30 mouse cellular contexts compared by ENCODE assay signal in genomic region chr12:110965500-110965899, GRCm38 (mm10). TPM values are rescaled to one million over a fixed set of nuclear protein-coding genes. Genes with fewer than 3 reads are reported as not detected.
DNase-seq lines count a peak whose midpoint lies in the region; ATAC-seq and TF ChIP-seq lines count a peak whose summit lies in the region.
"Had no signal": no experiment of that assay in that cellular context is flagged by ENCODE, and none has a peak within 500 bp of the region (broad histone marks: within the 10 kb centered on the region; RNA-seq: fewer than 3 reads in every experiment).

No protein-coding gene starts in this region.

- no peaks in the 10 kb centered on the region for H3K27me3 ChIP-seq in limb, embryonic 14.5 days (ENCODE audit: control insufficient read depth, insufficient read depth, low read length)
- H3K27me3 ChIP-seq in limb, embryonic 10.5 days (ENCODE audit: low read depth, poor library complexity, severe bottlenecking): no peaks in the 10 kb centered on the region
- no peaks in the 10 kb centered on the region for H3K27me3 ChIP-seq in liver, embryonic 14.5 days (ENCODE audit: control insufficient read depth, insufficient read depth, low read length)
- no peaks in the 10 kb centered on the region for H3K27me3 ChIP-seq in liver, embryonic 16.5 days (ENCODE audit: control insufficient read depth, insufficient read depth, low read depth, low read length)
- H3K27me3 ChIP-seq in midbrain, embryonic 14.5 days (ENCODE audit: control insufficient read depth, insufficient read depth, low read length): no peaks in the 10 kb centered on the region
- H3K27me3 ChIP-seq: embryonic facial prominence, embryonic 13.5 days; forebrain, embryonic 13.5 days; heart, embryonic 15.5 days; hindbrain, embryonic 13.5 days had no signal

- ATAC-seq in limb, embryonic 14.5 days (ENCODE audit: low FRiP score, low read depth): no peak
- ATAC-seq in liver, embryonic 14.5 days (ENCODE audit: insufficient read depth): peak; percentile 44; the same call in 1 of the 2 replicates
- peak; percentile 62 for ATAC-seq in liver, embryonic 16.5 days (ENCODE audit: low read depth)
- ATAC-seq in midbrain, embryonic 14.5 days (ENCODE audit: low FRiP score, low TSS enrichment): no peak
- ATAC-seq: forebrain, embryonic 13.5 days; forebrain, embryonic 16.5 days; hindbrain, embryonic 16.5 days had no signal

- H3K4me2 ChIP-seq in limb, embryonic 14.5 days (replicated peaks; ENCODE audit: low read depth, low read length, severe bottlenecking): no peak overlapping the region
- H3K4me2 ChIP-seq in liver, embryonic 14.5 days (ENCODE audit: low read depth): no peak overlapping the region
- H3K4me2 ChIP-seq in liver, embryonic 16.5 days (ENCODE audit: low read depth, low read length): no peak overlapping the region
- no peak overlapping the region for H3K4me2 ChIP-seq in midbrain, embryonic 14.5 days (ENCODE audit: low read length)
- H3K4me2 ChIP-seq: embryonic facial prominence, embryonic 13.5 days; forebrain, embryonic 13.5 days; heart, embryonic 11.5 days; heart, embryonic 15.5 days; hindbrain, embryonic 13.5 days had no signal

- DNase-seq in limb, embryonic 14.5 days (ENCODE audit: low spot score): no peak
- DNase-seq in limb, embryonic 10.5 days (ENCODE audit: low spot score): no peak
- no peak for DNase-seq in liver, embryonic 14.5 days (ENCODE audit: low read depth in 3 of 3, low spot score in 3 of 3)
- no peak for DNase-seq in liver
- DNase-seq in cerebellum, postnatal 25 days: no peak
- DNase-seq in thymus, postnatal 10 days (ENCODE audit: low spot score in 2 of 2): no peak
- no peak for DNase-seq in midbrain, embryonic 14.5 days
- DNase-seq: adrenal gland, adult 2 months; adrenal gland, postnatal 14 days; cerebellum, adult 11 months; cerebellum, adult 2 months; cerebellum, adult 9-11 months; cerebellum, postnatal 36 days; embryo, embryonic 11 days; gastrocnemius, postnatal 10 days; gastrocnemius, postnatal 36 days; heart, postnatal 10 days; heart, postnatal 36 days had no signal

- H3K4me1 ChIP-seq in limb, embryonic 14.5 days (ENCODE audit: control insufficient read depth, insufficient read depth, low read length): no peaks in the 10 kb centered on the region
- H3K4me1 ChIP-seq in limb, embryonic 10.5 days: no peaks in the 10 kb centered on the region
- peaks cover 23 to 25% of the 10 kb centered on the region in 2 experiments for H3K4me1 ChIP-seq in liver, embryonic 14.5 days (replicated peaks; ENCODE audit: control insufficient read depth in 2 of 2, insufficient read depth in 2 of 2, low read length in 1 of 2)
- peaks cover 30% of the 10 kb centered on the region for H3K4me1 ChIP-seq in liver, embryonic 16.5 days (ENCODE audit: control insufficient read depth, low read depth, low read length)
- no peaks in the 10 kb centered on the region for H3K4me1 ChIP-seq in midbrain, embryonic 14.5 days (ENCODE audit: control insufficient read depth, insufficient read depth, low read length)
- H3K4me1 ChIP-seq: embryonic facial prominence, embryonic 13.5 days; forebrain, embryonic 10.5 days; hindbrain, embryonic 10.5 days; hindbrain, embryonic 13.5 days had no signal

- TF ChIP-seq POLR2A in limb, embryonic 14.5 days (IDR thresholded peaks at IDR 0.05; ENCODE audit: borderline replicate concordance, extremely low read depth, insufficient read depth, insufficient read length): no peak

- TF ChIP-seq EP300 in liver, embryonic 14.5 days (IDR thresholded peaks at IDR 0.05; ENCODE audit: low read depth): no peak

- H3K9ac ChIP-seq in limb, embryonic 14.5 days (ENCODE audit: low read depth, low read length, severe bottlenecking): 0 out of 2 replicates have a peak overlapping the region, but pooled peaks have one; percentile 6
- no peak overlapping the region; the same call in 1 of the 2 replicates for H3K9ac ChIP-seq in liver, embryonic 14.5 days (replicated peaks)
- H3K9ac ChIP-seq in liver, embryonic 16.5 days (ENCODE audit: low read depth, low read length): no peak overlapping the region
- H3K9ac ChIP-seq in midbrain, embryonic 14.5 days (replicated peaks; ENCODE audit: low read length): no peak overlapping the region
- H3K9ac ChIP-seq: embryonic facial prominence, embryonic 13.5 days; forebrain, embryonic 13.5 days; heart, embryonic 15.5 days; hindbrain, embryonic 13.5 days had no signal

- WGBS in limb, embryonic 14.5 days: 56% methylated on average over 3 of the region's 3 CpGs
- 89% methylated on average over 3 of the region's 3 CpGs for WGBS in limb, embryonic 10.5 days
- WGBS in liver, embryonic 14.5 days (ENCODE audit: insufficient replicate concordance): 50% methylated on average over 3 of the region's 3 CpGs
- 41% methylated on average over 3 of the region's 3 CpGs for WGBS in liver, embryonic 16.5 days (ENCODE audit: insufficient replicate concordance)
- 83% methylated on average over 3 of the region's 3 CpGs for WGBS in midbrain, embryonic 14.5 days

- TF ChIP-seq CTCF in liver, embryonic 14.5 days (IDR thresholded peaks at IDR 0.05; ENCODE audit: low read depth): no peak

- no peak overlapping the region for H3K27ac ChIP-seq in limb, embryonic 14.5 days (replicated peaks; ENCODE audit: low read depth, low read length)
- H3K27ac ChIP-seq in limb, embryonic 10.5 days: no peak overlapping the region
- peak overlapping the region; percentile 70 for H3K27ac ChIP-seq in liver, embryonic 14.5 days
- peak overlapping the region; percentile 73 for H3K27ac ChIP-seq in liver, embryonic 16.5 days (ENCODE audit: low read length)
- no peak overlapping the region for H3K27ac ChIP-seq in midbrain, embryonic 14.5 days (replicated peaks; ENCODE audit: low read depth, low read length)
- H3K27ac ChIP-seq: embryonic facial prominence, embryonic 10.5 days; embryonic facial prominence, embryonic 13.5 days; forebrain, embryonic 10.5 days; forebrain, embryonic 13.5 days; heart, embryonic 15.5 days; hindbrain, embryonic 10.5 days; hindbrain, embryonic 13.5 days had no signal

- no peaks in the 10 kb centered on the region for H3K9me3 ChIP-seq in limb, embryonic 14.5 days (ENCODE audit: control insufficient read depth, low read length)
- H3K9me3 ChIP-seq in limb, embryonic 10.5 days (replicated peaks): no peaks in the 10 kb centered on the region
- H3K9me3 ChIP-seq in liver, embryonic 14.5 days (ENCODE audit: control insufficient read depth, low read length): no peaks in the 10 kb centered on the region
- H3K9me3 ChIP-seq in liver, embryonic 16.5 days (replicated peaks; ENCODE audit: control insufficient read depth, low read length): no peaks in the 10 kb centered on the region
- H3K9me3 ChIP-seq in midbrain, embryonic 14.5 days (ENCODE audit: control insufficient read depth, low read length): no peaks in the 10 kb centered on the region
- H3K9me3 ChIP-seq: embryonic facial prominence, embryonic 10.5 days; embryonic facial prominence, embryonic 13.5 days; forebrain, embryonic 10.5 days; forebrain, embryonic 13.5 days; G1E; heart, embryonic 15.5 days; hindbrain, embryonic 10.5 days; hindbrain, embryonic 13.5 days had no signal

- no peak overlapping the region for H3K4me3 ChIP-seq in limb, embryonic 14.5 days (replicated peaks; ENCODE audit: low read length)
- no peak overlapping the region for H3K4me3 ChIP-seq in limb, embryonic 10.5 days
- H3K4me3 ChIP-seq in liver, embryonic 14.5 days (ENCODE audit: insufficient read depth in 1 of 2, low read depth in 2 of 2, low read length in 2 of 2): no peak overlapping the region
- no peak overlapping the region for H3K4me3 ChIP-seq in liver, embryonic 16.5 days (ENCODE audit: low read depth, low read length)
- no peak overlapping the region for H3K4me3 ChIP-seq in midbrain, embryonic 14.5 days (replicated peaks; ENCODE audit: low read depth, low read length)
- H3K4me3 ChIP-seq: embryonic facial prominence, embryonic 10.5 days; embryonic facial prominence, embryonic 13.5 days; forebrain, embryonic 10.5 days; forebrain, embryonic 13.5 days; heart, embryonic 15.5 days; hindbrain, embryonic 10.5 days; hindbrain, embryonic 13.5 days had no signal

- peaks cover 30% of the 10 kb centered on the region for H3K36me3 ChIP-seq in limb, embryonic 14.5 days (ENCODE audit: control insufficient read depth, insufficient read depth, low read length)
- H3K36me3 ChIP-seq in limb, embryonic 10.5 days: peaks cover 48% of the 10 kb centered on the region
- H3K36me3 ChIP-seq in liver, embryonic 14.5 days (replicated peaks; ENCODE audit: control insufficient read depth, insufficient read depth, low read depth): peaks cover 15% of the 10 kb centered on the region
- H3K36me3 ChIP-seq in liver, embryonic 16.5 days (ENCODE audit: control insufficient read depth, insufficient read depth): peaks cover 16% of the 10 kb centered on the region
- H3K36me3 ChIP-seq in midbrain, embryonic 14.5 days (ENCODE audit: control insufficient read depth, insufficient read depth, low read length): peaks cover 36% of the 10 kb centered on the region

RNA-seq across cellular contexts. Expression of gene Ankrd9, which starts 13.3 kb away (rescaled TPM):
- 15.6 and 21.6 TPM in 2 replicates for polyA plus RNA-seq in limb, embryonic 14.5 days (2012; rRNA removed)
- 11.7 and 12.5 TPM in 2 replicates for polyA plus RNA-seq in limb, embryonic 14.5 days (2014; fragmentation: Nextera tagmentation; extraction: Ambion mirVana)
- polyA plus RNA-seq in limb, embryonic 10.5 days (2016; fragmentation: Nextera tagmentation; extraction: Ambion mirVana): 15.2 and 17.2 TPM in 2 replicates
- polyA plus RNA-seq in liver, embryonic 14.5 days (2012; rRNA removed): 47.4 and 57.4 TPM in 2 replicates
- polyA plus RNA-seq in liver, embryonic 14.5 days (2014; fragmentation: Nextera tagmentation; extraction: Ambion mirVana): 41.8 and 49.8 TPM in 2 replicates
- 54.7 and 55.9 TPM in 2 replicates for polyA plus RNA-seq in liver, embryonic 16.5 days (2015; fragmentation: Nextera tagmentation; extraction: Ambion mirVana)
- 6.7 and 7.4 TPM in 2 replicates for polyA plus RNA-seq in midbrain, embryonic 14.5 days (2014; fragmentation: Nextera tagmentation; extraction: Ambion mirVana)

Comparison
In these comparisons a context has a peak if more than half of its experiments do, and no peak if none do; other contexts are left out.
1. ATAC-seq: peak in liver, embryonic 14.5 days (single experiment) and liver, embryonic 16.5 days (single experiment); none in limb, embryonic 14.5 days (single experiment) and midbrain, embryonic 14.5 days (single experiment).
2. H3K27ac ChIP-seq: peak in liver, embryonic 14.5 days (single experiment) and liver, embryonic 16.5 days (single experiment); none in limb, embryonic 14.5 days (single experiment), limb, embryonic 10.5 days (single experiment) and midbrain, embryonic 14.5 days (single experiment).